Mouse (Mus musculus) inflammation-experienced regulatory T-cells, adult 6 months (primary cell): ENCODE measurements around the gene Hist1h2bm. TPM values are rescaled to one million over a fixed set of nuclear protein-coding genes. Genes with fewer than 3 reads are reported as not detected.
A peak's percentile ranks its signal among the peaks of the same experiment; 100 is the strongest.
"Not testable (repeated sequence)": the region's sequence is repeated elsewhere in the genome, so short reads cannot be mapped to it uniquely, and the experiment has no call there.

Experiments used
- ATAC-seq: one replicate; pipeline ENCODE4 v1.8.0; 2017
- polyA plus RNA-seq, 3 experiments: library from polyadenylated mRNA; unstranded; fragments of 100-300 nt; shearing (Covaris generic); gene quantifications; one replicate each; pipeline ENCODE4 v1.2.1; 2017

The Hist1h2bm gene
- polyA plus RNA-seq, 3 experiments from 2014 or later, result 1.6 to 4.7 TPM; not detected in 1

DNA sequence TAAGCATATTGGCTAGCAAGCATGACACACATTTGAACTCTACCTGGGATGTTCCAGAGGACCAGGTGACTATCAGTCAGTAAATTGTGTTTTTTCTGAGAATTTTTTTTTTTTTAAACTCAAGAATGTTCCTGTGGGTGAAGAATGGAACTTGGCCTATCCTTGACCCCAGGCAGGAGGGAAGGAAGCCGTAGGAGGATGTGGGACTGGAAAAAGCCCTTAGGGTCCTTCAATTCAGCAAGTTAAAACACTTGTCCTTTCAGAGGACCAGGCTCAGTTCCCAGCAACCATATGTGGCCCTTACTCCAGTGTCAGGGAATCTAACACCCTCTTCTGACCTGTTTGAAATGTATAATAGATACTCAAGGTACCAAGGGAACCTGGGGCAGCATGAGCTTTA is 7.7 kb downstream of the Hist1h2bm start:
- no peak for ATAC-seq

DNA sequence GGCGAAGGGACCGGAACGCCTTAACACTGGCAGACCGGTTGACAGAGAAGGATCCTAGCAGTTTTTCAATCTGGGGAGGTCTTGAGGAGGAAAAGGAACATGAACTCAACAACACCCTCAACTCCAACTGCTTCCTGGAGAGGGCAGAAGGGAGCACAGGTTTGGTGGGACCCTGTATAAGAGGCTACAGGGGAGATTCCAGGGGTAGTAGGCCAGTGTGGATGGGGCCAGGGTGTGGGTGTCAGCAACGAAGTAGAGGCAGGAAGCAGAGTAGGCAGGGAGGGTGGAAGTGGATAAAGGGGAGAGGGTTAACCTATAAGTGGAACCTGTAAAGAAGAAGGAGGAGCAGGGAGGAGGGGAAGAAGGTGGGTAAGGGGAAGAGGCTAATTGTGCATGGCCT is 11.6 kb downstream of the Hist1h2bm start:
- no peak for ATAC-seq

DNA sequence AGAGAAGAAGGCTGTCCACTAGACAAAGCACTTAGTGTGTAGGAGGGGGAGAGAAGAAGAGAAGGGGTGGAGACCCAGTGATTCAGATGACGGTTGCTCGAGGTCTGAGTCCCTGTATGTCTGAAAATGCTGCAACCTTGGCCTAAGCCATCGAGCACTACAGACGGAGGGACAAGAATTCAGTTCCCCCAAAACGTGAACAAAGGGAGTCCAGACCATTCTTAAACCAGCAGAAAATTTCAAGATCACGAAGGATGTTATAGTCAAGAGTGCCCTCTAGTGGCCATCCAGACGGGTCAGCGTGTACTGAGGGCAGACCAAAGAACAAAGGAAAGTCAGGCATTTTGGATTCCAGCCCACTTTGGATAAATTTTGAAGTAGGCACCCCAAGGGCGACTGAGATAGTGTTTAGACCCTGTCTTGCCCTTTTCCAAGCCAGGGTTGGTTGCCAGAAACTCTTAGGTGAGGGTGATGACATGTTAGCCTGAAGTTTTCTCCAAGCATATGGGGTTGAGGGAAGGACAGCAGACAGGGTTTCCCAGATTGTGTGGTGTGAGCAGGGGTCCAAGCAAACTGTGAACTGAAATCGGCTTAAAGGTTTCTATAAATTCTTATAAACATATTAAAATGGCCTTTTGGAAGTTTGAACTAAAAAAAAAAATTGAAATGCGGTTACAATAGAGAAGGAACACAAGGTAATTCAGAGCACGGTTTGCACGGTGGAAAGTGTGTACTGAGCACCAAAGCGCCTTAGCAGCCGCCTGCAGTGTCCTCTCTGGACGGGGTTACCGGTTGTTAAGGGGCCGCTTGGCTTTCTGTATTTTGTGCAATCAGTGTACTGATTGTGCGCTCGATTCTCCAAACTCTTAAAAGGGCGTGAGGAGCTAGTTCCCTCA is 12.4 kb downstream of the Hist1h2bm start:
- peak; percentile 57 for ATAC-seq

GRCm38 (mm10) chr13:21734906-21735767 is 13.3 kb downstream of the Hist1h2bm start, which contains the start of gene Hist1h4j:
TSS of gene Hist1h4j (plus strand) at chr13:21735064.
- peak; percentile 74 for ATAC-seq

DNA sequence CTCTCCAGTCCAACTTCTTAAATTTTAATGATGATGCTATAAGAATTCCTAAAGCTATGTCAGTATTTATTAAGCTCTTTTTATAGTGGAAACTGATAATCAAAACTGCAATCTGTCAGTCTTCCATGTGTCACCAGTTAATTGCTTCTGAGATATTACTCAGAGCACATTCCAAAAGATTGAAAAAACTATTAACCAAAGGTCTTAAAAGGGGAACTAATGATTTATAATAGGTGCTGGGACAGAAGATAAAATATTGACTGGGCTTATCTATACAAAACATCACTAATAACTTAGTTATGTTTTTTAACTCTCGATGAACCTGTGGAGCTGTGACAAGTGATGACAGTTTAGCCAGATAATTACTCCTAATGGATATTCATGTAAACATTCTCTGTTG is 23.2 kb downstream of the Hist1h2bm start:
- no peak for ATAC-seq

GRCm38 (mm10) chr13:21749387-21750158 is 27.7 kb downstream of the Hist1h2bm start:
- ATAC-seq, result no peak

DNA sequence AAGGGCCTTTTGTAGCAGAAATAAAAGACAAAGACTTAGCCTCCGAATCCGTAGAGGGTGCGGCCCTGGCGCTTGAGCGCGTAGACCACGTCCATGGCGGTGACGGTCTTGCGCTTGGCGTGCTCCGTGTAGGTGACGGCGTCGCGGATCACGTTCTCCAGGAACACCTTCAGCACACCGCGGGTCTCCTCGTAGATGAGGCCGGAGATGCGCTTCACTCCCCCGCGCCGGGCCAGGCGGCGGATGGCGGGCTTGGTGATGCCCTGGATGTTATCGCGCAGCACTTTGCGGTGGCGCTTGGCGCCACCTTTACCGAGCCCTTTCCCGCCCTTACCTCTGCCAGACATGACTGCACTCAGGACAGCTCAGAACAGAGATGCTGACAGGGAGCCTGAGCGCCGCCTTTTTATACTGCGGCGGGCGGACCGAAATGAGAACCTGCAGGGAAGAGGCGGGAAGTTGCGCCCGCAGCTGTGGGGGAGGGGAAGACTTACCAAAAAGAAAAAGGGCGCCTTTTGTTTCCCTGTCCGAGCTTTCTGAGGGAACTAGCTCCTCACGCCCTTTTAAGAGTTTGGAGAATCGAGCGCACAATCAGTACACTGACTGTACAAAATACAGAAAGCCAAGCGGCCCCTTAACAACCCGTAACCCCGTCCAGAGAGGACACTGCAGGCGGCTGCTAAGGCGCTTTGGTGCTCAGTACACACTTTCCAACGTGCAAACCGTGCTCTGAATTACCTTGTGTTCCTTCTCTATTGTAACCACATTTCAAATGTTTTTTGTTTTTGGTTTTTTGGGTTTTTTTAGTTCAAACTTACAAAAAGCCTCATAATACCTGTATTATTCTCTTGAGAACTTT is 28.5 kb downstream of the Hist1h2bm start, which contains the start of gene Hist1h4k:
Hist1h4k (minus strand) TSS at position 347 of the 859 bp plus-strand sequence.
- peak; percentile 48 for ATAC-seq

GRCm38 (mm10) chr13:21751417-21751816 is 29.6 kb downstream of the Hist1h2bm start:
- no peak for ATAC-seq

DNA sequence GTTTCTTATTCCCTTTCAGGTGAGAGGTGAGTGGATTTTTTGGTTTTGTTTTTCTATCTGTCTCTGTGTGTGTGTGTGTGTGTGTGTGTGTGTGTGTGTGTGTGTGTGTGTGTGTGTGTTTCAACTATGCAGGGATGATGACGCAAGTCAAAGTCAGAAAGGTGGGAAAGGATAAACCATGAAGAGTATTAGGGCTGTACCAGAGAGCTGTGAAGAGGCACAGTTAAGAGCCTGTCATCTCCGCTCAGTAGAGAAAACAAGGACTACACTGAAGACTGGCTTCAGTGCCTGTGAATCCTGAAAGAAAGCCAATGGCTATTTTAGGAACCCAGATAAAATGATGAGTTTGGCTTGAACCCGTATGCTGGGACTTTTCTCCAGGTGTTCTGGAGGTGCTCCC is 30.0 kb downstream of the Hist1h2bm start:
- no peak for ATAC-seq

GRCm38 (mm10) chr13:21752356-21752755 is 30.5 kb downstream of the Hist1h2bm start:
- ATAC-seq, result no peak

DNA sequence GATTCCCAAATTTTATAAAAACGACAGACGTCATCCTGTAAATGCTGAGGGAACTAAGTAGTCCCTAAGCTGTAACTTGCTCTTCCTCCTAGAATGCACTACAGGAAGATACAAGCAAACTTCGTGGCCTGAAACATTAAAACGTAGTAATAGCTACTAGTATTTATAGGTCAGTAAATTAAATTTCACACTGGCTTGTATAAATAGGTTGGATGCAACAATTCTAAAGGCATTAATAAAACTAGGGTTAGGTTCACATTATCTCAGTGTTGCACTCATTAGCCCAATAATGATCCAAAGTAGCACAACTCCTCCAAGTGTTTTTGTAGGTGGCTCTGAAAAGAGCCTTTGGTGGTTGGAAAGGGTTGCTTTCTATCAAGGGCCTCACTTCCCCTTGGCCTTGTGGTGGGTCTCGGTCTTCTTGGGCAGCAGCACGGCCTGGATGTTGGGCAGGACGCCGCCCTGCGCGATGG is 31.2 kb downstream of the Hist1h2bm start:
- no peak for ATAC-seq

DNA sequence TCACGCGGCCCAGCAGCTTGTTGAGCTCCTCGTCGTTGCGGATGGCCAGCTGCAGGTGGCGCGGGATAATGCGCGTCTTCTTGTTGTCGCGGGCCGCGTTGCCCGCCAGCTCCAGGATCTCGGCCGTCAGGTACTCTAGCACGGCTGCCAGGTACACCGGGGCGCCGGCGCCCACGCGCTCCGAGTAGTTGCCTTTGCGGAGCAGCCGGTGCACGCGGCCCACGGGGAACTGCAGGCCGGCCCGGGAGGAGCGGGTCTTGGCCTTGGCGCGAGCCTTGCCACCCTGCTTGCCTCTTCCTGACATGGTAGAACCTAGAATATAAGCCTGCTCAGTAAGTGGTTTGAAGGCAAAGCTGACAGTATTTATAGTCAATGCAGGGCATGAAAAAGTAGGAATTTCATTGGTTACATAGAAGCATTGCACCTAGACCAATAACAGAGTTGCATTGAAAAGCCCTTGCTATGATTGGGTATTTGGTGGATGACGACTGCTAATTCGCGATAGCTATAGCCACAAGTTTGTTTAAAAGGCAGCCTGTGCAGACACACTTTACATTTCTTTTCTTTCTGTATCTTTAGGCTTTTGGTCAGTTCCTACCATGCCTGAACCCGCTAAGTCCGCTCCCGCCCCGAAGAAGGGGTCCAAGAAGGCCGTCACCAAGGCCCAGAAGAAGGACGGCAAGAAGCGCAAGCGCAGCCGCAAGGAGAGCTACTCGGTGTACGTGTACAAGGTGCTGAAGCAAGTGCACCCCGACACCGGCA is 31.9 kb downstream of the Hist1h2bm start, which contains the start of the genes Hist1h2ak and Hist1h2bn:
Hist1h2ak (minus strand) TSS at position 304 of the 762 bp plus-strand sequence.
Hist1h2bn (plus strand) TSS at position 600 of the 762 bp plus-strand sequence.
- peak; percentile 94 for ATAC-seq

DNA sequence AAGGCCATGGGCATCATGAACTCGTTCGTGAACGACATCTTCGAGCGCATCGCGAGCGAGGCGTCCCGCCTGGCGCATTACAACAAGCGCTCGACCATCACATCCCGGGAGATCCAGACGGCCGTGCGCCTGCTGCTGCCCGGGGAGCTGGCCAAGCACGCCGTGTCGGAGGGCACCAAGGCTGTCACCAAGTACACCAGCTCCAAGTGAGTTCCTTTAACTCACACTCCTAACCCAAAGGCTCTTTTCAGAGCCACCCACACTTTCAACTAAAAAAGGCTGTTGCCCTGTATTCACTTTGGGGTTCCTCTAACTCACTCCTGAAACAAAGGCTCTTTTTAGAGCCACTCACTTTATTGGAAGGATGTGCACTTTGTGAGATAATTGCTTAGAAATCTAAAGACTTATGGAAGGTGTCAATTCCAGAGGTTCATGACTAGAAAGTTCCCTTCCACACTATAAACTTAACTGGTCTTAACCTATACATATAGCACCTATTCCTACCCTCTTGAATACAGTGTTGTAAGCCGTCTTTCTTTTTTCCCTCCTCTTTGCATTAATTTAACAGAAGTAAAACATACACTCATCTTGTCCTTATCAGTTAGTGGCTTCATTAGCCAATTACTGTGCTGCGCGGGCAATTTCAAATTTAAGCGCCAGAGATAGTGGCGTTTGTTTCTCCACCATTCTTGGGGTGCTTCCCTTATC is 32.6 kb downstream of the Hist1h2bm start:
- ATAC-seq, result not testable (repeated sequence)

- ATAC-seq, result no peak
These were observed 33.9 kb downstream of the Hist1h2bm start for GRCm38 (mm10) chr13:21755707-21756106.

Other genes starting within 250 kb of the Hist1h2bm start
- not detected for gene Zkscan4, start 243.1 kb upstream of the Hist1h2bm start, polyA plus RNA-seq
- gene Gm10065, start 242.6 kb upstream of the Hist1h2bm start, polyA plus RNA-seq, result not detected
- gene AK157302, start 226.8 kb upstream of the Hist1h2bm start, polyA plus RNA-seq, result under 1 TPM in 1 of 3 experiments, not detected in 2; 0.17 TPM
- gene Gm11273, start 220.6 kb upstream of the Hist1h2bm start, polyA plus RNA-seq, result 10 to 100 TPM in 2 of 3 experiments, 1 to 10 TPM in 1; 5.4 to 41.4 (median 31.6) TPM
- gene Zkscan8, start 190.9 kb upstream of the Hist1h2bm start, polyA plus RNA-seq, result 1 to 10 TPM; 5.8 to 8.7 (median 5.9) TPM
- not detected for gene Olfr1366, start 179.2 kb upstream of the Hist1h2bm start, polyA plus RNA-seq
- under 1 TPM in 2 of 3 experiments, not detected in 1; 0.11 to 0.19 TPM for gene Olfr1535, start 162.2 kb upstream of the Hist1h2bm start, polyA plus RNA-seq
- not detected for gene Olfr1364, start 140.3 kb upstream of the Hist1h2bm start, polyA plus RNA-seq
- gene Olfr1362, start 108.0 kb upstream of the Hist1h2bm start, polyA plus RNA-seq, result not detected
- gene Olfr11, start 79.5 kb upstream of the Hist1h2bm start, polyA plus RNA-seq, result not detected
- gene Olfr1361, start 58.7 kb upstream of the Hist1h2bm start, polyA plus RNA-seq, result not detected
- gene Olfr1360, start 44.6 kb upstream of the Hist1h2bm start, polyA plus RNA-seq, result not detected
- not detected for gene Olfr1359, start 23.9 kb upstream of the Hist1h2bm start, polyA plus RNA-seq
- not detected for gene Hist1h2bl, start 5.9 kb upstream of the Hist1h2bm start, polyA plus RNA-seq
- gene Hist1h2ai, start 5.6 kb upstream of the Hist1h2bm start, polyA plus RNA-seq, result 10 to 100 TPM in 1 of 3 experiments, not detected in 2; 25.0 TPM
- gene Hist1h3h, start 4.4 kb upstream of the Hist1h2bm start, polyA plus RNA-seq, result 1 to 10 TPM in 1 of 3 experiments, not detected in 2; 4.9 TPM
- not detected for gene Hist1h4j, start 13.0 kb downstream of the Hist1h2bm start, polyA plus RNA-seq
- 10 to 100 TPM in 1 of 3 experiments, 1 to 10 TPM in 2; 1.5 to 15.3 (median 8.0) TPM for gene Hist1h4k, start 28.5 kb downstream of the Hist1h2bm start, polyA plus RNA-seq
- gene Hist1h2ak, start 31.8 kb downstream of the Hist1h2bm start, polyA plus RNA-seq, result 1 to 10 TPM in 1 of 3 experiments, not detected in 2; 6.2 TPM
- gene Hist1h2bn, start 32.1 kb downstream of the Hist1h2bm start, polyA plus RNA-seq, result 1 to 10 TPM in 2 of 3 experiments, not detected in 1; 1.8 to 3.0 TPM
- 10 to 100 TPM in 1 of 3 experiments, 1 to 10 TPM in 2; 3.0 to 89.4 (median 8.5) TPM for gene Hist1h1b, start 58.6 kb downstream of the Hist1h2bm start, polyA plus RNA-seq
- gene Hist1h3i, start 61.3 kb downstream of the Hist1h2bm start, polyA plus RNA-seq, result 1 to 10 TPM in 2 of 3 experiments, not detected in 1; 3.1 to 3.4 TPM
- 1 to 10 TPM in 1 of 3 experiments, not detected in 2; 3.5 TPM for gene Hist1h2an, start 65.2 kb downstream of the Hist1h2bm start, polyA plus RNA-seq
- gene Hist1h2bp, start 65.4 kb downstream of the Hist1h2bm start, polyA plus RNA-seq, result 1 to 10 TPM; 1.6 to 3.6 (median 3.0) TPM
- 10 to 100 TPM in 1 of 3 experiments, 1 to 10 TPM in 1, not detected in 1; 6.1 to 12.5 TPM for gene Hist1h2bq, start 88.2 kb downstream of the Hist1h2bm start, polyA plus RNA-seq
- 10 to 100 TPM in 1 of 3 experiments, 1 to 10 TPM in 1, not detected in 1; 2.4 to 11.2 TPM for gene Hist1h2ao, start 88.4 kb downstream of the Hist1h2bm start, polyA plus RNA-seq
- gene Hist1h4m, start 89.7 kb downstream of the Hist1h2bm start, polyA plus RNA-seq, result 10 to 100 TPM in 1 of 3 experiments, 1 to 10 TPM in 2; 5.8 to 17.9 (median 8.9) TPM
- gene Hist1h4n, start 110.2 kb downstream of the Hist1h2bm start, polyA plus RNA-seq, result 1 to 10 TPM in 2 of 3 experiments, not detected in 1; 6.5 to 9.3 TPM
- 100 to 1,000 TPM in 1 of 3 experiments, 10 to 100 TPM in 2; 58.0 to 576 (median 60.6) TPM for gene Hist1h2ap, start 111.5 kb downstream of the Hist1h2bm start, polyA plus RNA-seq
- gene Hist1h2br, start 111.7 kb downstream of the Hist1h2bm start, polyA plus RNA-seq, result 10 to 100 TPM in 1 of 3 experiments, 1 to 10 TPM in 1, not detected in 1; 6.1 to 12.2 TPM
- gene Zfp184, start 223.1 kb downstream of the Hist1h2bm start, polyA plus RNA-seq, result not detected